ENCODE assay signal across 7 mouse cellular contexts in the genomic region with DNA sequence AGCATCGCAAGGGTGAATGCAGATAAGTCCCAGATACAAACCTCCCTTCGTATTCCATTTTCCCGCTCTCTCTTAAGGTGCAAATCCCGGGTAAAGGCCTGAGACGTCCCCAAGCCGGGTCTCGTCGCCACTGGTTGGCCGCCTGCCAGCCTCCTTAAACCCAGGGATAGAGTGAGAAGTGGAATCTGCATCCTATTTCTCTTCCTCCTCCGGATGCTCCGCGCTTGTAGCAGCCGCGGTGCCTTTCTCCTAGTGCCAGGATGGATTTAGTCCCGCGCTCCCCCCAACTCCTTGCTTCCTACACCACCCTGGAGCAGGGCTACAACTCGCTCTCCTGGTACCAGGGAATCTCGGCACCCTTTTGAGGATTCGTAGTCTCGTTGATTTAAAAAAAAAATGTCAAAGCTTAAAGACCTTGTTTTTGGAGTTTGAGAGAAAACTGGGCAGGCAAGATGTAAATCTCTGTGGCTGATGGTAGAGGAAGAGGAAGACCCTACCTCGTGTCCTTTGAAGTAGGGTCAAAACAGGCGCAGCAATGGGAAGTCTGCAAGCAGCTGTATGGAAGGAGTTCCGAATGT. TPM values are rescaled to one million over a fixed set of nuclear protein-coding genes. Genes with fewer than 3 reads are reported as not detected.
A peak's percentile ranks its signal among the peaks of the same experiment; 100 is the strongest.
DNase-seq lines count a peak whose midpoint lies in the region; ATAC-seq and TF ChIP-seq lines count a peak whose summit lies in the region.

No protein-coding gene starts in this region.

- TF ChIP-seq POLR2A in heart, adult 2 months (IDR thresholded peaks at IDR 0.05; ENCODE audit: insufficient read depth, low read depth, low read length) = no peak

- H3K79me2 ChIP-seq in heart, adult 2 months (replicated peaks; ENCODE audit: control insufficient read depth, insufficient read depth, low read length) = 0 out of 2 replicates have a peak, but pooled peaks cover 2% of the 10 kb centered on the region

- H3K4me2 ChIP-seq in embryonic facial prominence, embryonic 11.5 days (ENCODE audit: low read depth, low read length) = peak overlapping the region; percentile 81
- H3K4me2 ChIP-seq in lung, embryonic 16.5 days (ENCODE audit: low read depth, low read length) = peak overlapping the region; percentile 75

- CTCF ChIA-PET in Patski (lab: Charles Lee) = interaction anchor here (0.9 to 1.8 kb wide), 4 partner anchors 13 to 41 kb away, joined by 3 to 6 read pairs (median 4); no protein-coding TSS in a partner anchor

- intact Hi-C loops in heart, adult 2 months (cut with DNase I) = no loop called here

- DNase-seq in CD4-positive, CD25-positive, alpha-beta regulatory T cell, adult 2 months (ENCODE audit: low read depth, low spot score) = peak; percentile 45
- DNase-seq in Patski (ENCODE audit: low read depth, low spot score) = no peak
- DNase-seq in embryonic facial prominence, embryonic 11.5 days (ENCODE audit: low spot score) = peak; percentile 61
- DNase-seq in heart, adult 2 months = peak in 1 of 2 experiments; percentile 66
- DNase-seq in kidney, postnatal 14 days = peak; percentile 62
- peak; percentile 56 for DNase-seq in right cerebral cortex, adult 2 months (ENCODE audit: low spot score in 2 of 2)

- in situ Hi-C loops in Patski (cut with MboI; ENCODE audit: low pct_unique_long_range_greater_than_20kb) = loop anchor here (5.0 kb wide), 2 partner anchors 39 to 41 kb away; no protein-coding TSS in a partner anchor

- H3K27ac ChIP-seq in embryonic facial prominence, embryonic 11.5 days (replicated peaks; ENCODE audit: low read depth, low read length) = no peak overlapping the region
- H3K27ac ChIP-seq in heart, adult 2 months = peak overlapping the region; percentile 73
- H3K27ac ChIP-seq in lung, embryonic 16.5 days (ENCODE audit: low read length) = no peak overlapping the region

- POLR2A ChIA-PET in Patski (lab: Charles Lee) = no interaction called here

- ATAC-seq in Patski = peak; percentile 32
- ATAC-seq in embryonic facial prominence, embryonic 11.5 days (replicated peaks; ENCODE audit: insufficient number of reproducible peaks, low FRiP score, low TSS enrichment, low read depth) = peak; percentile 10; the same call in 1 of the 2 replicates
- 0 out of 2 replicates have a peak, but pooled peaks have one; percentile 30 for ATAC-seq in lung, embryonic 16.5 days (ENCODE audit: low read depth)

- under 1% methylated on average over 23 of the region's 23 CpGs for WGBS in embryonic facial prominence, embryonic 11.5 days
- 2% methylated on average over 23 of the region's 23 CpGs for WGBS in heart, adult 2 months
- 1% methylated on average over 23 of the region's 23 CpGs for whole genome bisulfite sequencing in lung, embryonic 16.5 days

- H3K4me1 ChIP-seq in embryonic facial prominence, embryonic 11.5 days (ENCODE audit: control insufficient read depth, insufficient read depth, low read length) = no peaks in the 10 kb centered on the region
- H3K4me1 ChIP-seq in heart, adult 2 months (ENCODE audit: control insufficient read depth, insufficient read depth, low read length) = peaks cover 1% of the 10 kb centered on the region; the same call in 1 of the 2 replicates
- H3K4me1 ChIP-seq in lung, embryonic 16.5 days (replicated peaks; ENCODE audit: control insufficient read depth, insufficient read depth, low read length) = peaks cover 9% of the 10 kb centered on the region; the same call in 1 of the 2 replicates

- no peaks in the 10 kb centered on the region for H3K9me3 ChIP-seq in embryonic facial prominence, embryonic 11.5 days (replicated peaks; ENCODE audit: control insufficient read depth, low read length)
- no peaks in the 10 kb centered on the region for H3K9me3 ChIP-seq in lung, embryonic 16.5 days (ENCODE audit: control insufficient read depth, low read length)

- no peaks in the 10 kb centered on the region for H3K36me3 ChIP-seq in embryonic facial prominence, embryonic 11.5 days (replicated peaks; ENCODE audit: control insufficient read depth, insufficient read depth, low read depth, low read length)
- no peaks in the 10 kb centered on the region for H3K36me3 ChIP-seq in heart, adult 2 months (ENCODE audit: control insufficient read depth, insufficient read depth, low read length)
- H3K36me3 ChIP-seq in lung, embryonic 16.5 days (ENCODE audit: control insufficient read depth, insufficient read depth, low read length) = no peaks in the 10 kb centered on the region

- peak overlapping the region; percentile 60 for H3K4me3 ChIP-seq in embryonic facial prominence, embryonic 11.5 days (ENCODE audit: low read depth, low read length)
- peak overlapping the region; percentile 88 for H3K4me3 ChIP-seq in heart, adult 2 months
- peak overlapping the region; percentile 61 for H3K4me3 ChIP-seq in lung, embryonic 16.5 days (ENCODE audit: low read length)

- H3K9ac ChIP-seq in embryonic facial prominence, embryonic 11.5 days (replicated peaks; ENCODE audit: low read length) = peak overlapping the region; percentile 66
- H3K9ac ChIP-seq in heart, adult 2 months (ENCODE audit: low read depth, low read length) = peak overlapping the region; percentile 75
- peak overlapping the region; percentile 59 for H3K9ac ChIP-seq in lung, embryonic 16.5 days (ENCODE audit: low read length)

- H3K27me3 ChIP-seq in Patski = no peaks in the 10 kb centered on the region
- H3K27me3 ChIP-seq in embryonic facial prominence, embryonic 11.5 days (ENCODE audit: control insufficient read depth, insufficient read depth, low read length) = peaks cover 12% of the 10 kb centered on the region
- H3K27me3 ChIP-seq in heart, adult 2 months (ENCODE audit: control insufficient read depth, insufficient read depth, low read length) = peaks cover 2% of the 10 kb centered on the region; the same call in 1 of the 2 replicates
- peaks cover 37% of the 10 kb centered on the region for H3K27me3 ChIP-seq in lung, embryonic 16.5 days (ENCODE audit: control insufficient read depth, insufficient read depth, low read depth, low read length)

- no peak for TF ChIP-seq CTCF in Patski (IDR thresholded peaks at IDR 0.05)
- no peak for TF ChIP-seq CTCF in heart, adult 2 months (IDR thresholded peaks at IDR 0.05)

- no peak for TF ChIP-seq EP300 in heart, adult 2 months (IDR thresholded peaks at IDR 0.05; ENCODE audit: insufficient read depth, low read depth, low read length)

RNA-seq across cellular contexts. Expression of gene Abhd6, which starts 0.5 kb away (rescaled TPM):
- polyA plus RNA-seq in Patski (2021) = 26.9 TPM
- polyA plus RNA-seq in embryonic facial prominence, embryonic 11.5 days (2014; fragmentation: Nextera tagmentation; extraction: Ambion mirVana) = 21.0 and 22.5 TPM in 2 replicates
- 10 to 100 TPM in 1 of 2 experiments, 1 to 10 TPM in 1; 8.9 to 13.7 TPM for total RNA-seq in heart, adult 2 months (2021)
- 12.4 and 15.3 TPM in 2 replicates for polyA plus RNA-seq in heart, adult 2 months (2012; rRNA removed)
- polyA plus RNA-seq in lung, embryonic 16.5 days (2015; fragmentation: Nextera tagmentation; extraction: Ambion mirVana) = 12.5 and 14.5 TPM in 2 replicates

RNA-seq across cellular contexts. Expression of gene Dnase1l3, which starts 8.8 kb away (rescaled TPM):
- 0.44 TPM for polyA plus RNA-seq in Patski (2021)
- 0.08 TPM in 1 of 2 replicates, not detected in the other for polyA plus RNA-seq in embryonic facial prominence, embryonic 11.5 days (2014; fragmentation: Nextera tagmentation; extraction: Ambion mirVana)
- under 1 TPM in 1 of 2 experiments, not detected in 1; 0.07 TPM for total RNA-seq in heart, adult 2 months (2021)
- 0.12 and 0.57 TPM in 2 replicates for polyA plus RNA-seq in heart, adult 2 months (2012; rRNA removed)
- polyA plus RNA-seq in lung, embryonic 16.5 days (2015; fragmentation: Nextera tagmentation; extraction: Ambion mirVana) = 0.18 and 0.28 TPM in 2 replicates

RNA-seq across cellular contexts. Expression of gene Gm45521, which starts 46.1 kb away (rescaled TPM):
- polyA plus RNA-seq in Patski (2021) = not detected
- not detected in 2 replicates for polyA plus RNA-seq in embryonic facial prominence, embryonic 11.5 days (2014; fragmentation: Nextera tagmentation; extraction: Ambion mirVana)
- not detected for total RNA-seq in heart, adult 2 months (2021)
- not detected in 2 replicates for polyA plus RNA-seq in heart, adult 2 months (2012; rRNA removed)
- polyA plus RNA-seq in lung, embryonic 16.5 days (2015; fragmentation: Nextera tagmentation; extraction: Ambion mirVana) = not detected in 2 replicates
